Mouse (Mus musculus) mouse embryonic stem cell (cell line): ENCODE measurements around the gene Add3.

Source experiments
- in situ Hi-C, 2 experiments: fragments of 300-500 bp; cut with MboI; formaldehyde crosslinking; loops; 1 replicate in 1 of 2; 3 replicates in 1 of 2; pipeline ENCODE4 v1.14.3; 2019 to 2020; ENCODE audit warnings: low sequenced_read_pairs in 2 of 2, low pct_unique_long_range_greater_than_20kb in 1 of 2, mixed read lengths in 1 of 2; ENCODE audit not compliant: unreplicated experiment in 1 of 2

Gene Add3

GRCm38 (mm10) chr19:53156361-53156760 is 16.1 kb downstream of the Add3 start:
- in situ Hi-C loops: no loop called here

GRCm38 (mm10) chr19:53157176-53157575 is 16.9 kb downstream of the Add3 start:
- in situ Hi-C loops: no loop called here

GRCm38 (mm10) chr19:53159351-53159750 is 19.1 kb downstream of the Add3 start:
- in situ Hi-C loops: no loop called here

GRCm38 (mm10) chr19:53162927-53163326 is 22.7 kb downstream of the Add3 start:
- in situ Hi-C loops: no loop called here

GRCm38 (mm10) chr19:53164645-53165044 is 24.4 kb downstream of the Add3 start:
- in situ Hi-C loops: no loop called here

GRCm38 (mm10) chr19:53165305-53166240 is 25.3 kb downstream of the Add3 start:
- in situ Hi-C loops: no loop called here

- in situ Hi-C loops: no loop called here
These were observed 26.1 kb downstream of the Add3 start for GRCm38 (mm10) chr19:53166367-53166766.

- in situ Hi-C loops: no loop called here
These were observed 28.3 kb downstream of the Add3 start for GRCm38 (mm10) chr19:53168576-53168975.

- in situ Hi-C loops: no loop called here
These were observed 30.4 kb downstream of the Add3 start for GRCm38 (mm10) chr19:53170651-53171050.

GRCm38 (mm10) chr19:53174034-53174433 is 33.8 kb downstream of the Add3 start:
- in situ Hi-C loops: no loop called here

- in situ Hi-C loops: no loop called here
These were observed 35.3 kb downstream of the Add3 start for GRCm38 (mm10) chr19:53175550-53175949.

- in situ Hi-C loops: no loop called here
These were observed 36.3 kb downstream of the Add3 start for GRCm38 (mm10) chr19:53176518-53176917.

GRCm38 (mm10) chr19:53178611-53179528 is 38.6 kb downstream of the Add3 start:
- in situ Hi-C loops: no loop called here

- in situ Hi-C loops: no loop called here
These were observed 40.0 kb downstream of the Add3 start for GRCm38 (mm10) chr19:53180168-53180803.

GRCm38 (mm10) chr19:53181003-53181861 is 41.0 kb downstream of the Add3 start:
- in situ Hi-C loops: no loop called here

- in situ Hi-C loops: no loop called here
These were observed 43.4 kb downstream of the Add3 start for GRCm38 (mm10) chr19:53183620-53184019.

- in situ Hi-C loops: no loop called here
These were observed 44.0 kb downstream of the Add3 start for GRCm38 (mm10) chr19:53184216-53184615.

GRCm38 (mm10) chr19:53184911-53185310 is 44.7 kb downstream of the Add3 start:
- in situ Hi-C loops: no loop called here
